Mouse (Mus musculus) naive thymus-derived CD4-positive, alpha-beta T cell, adult 2 months (primary cell): ENCODE measurements around the gene Sept8.
A peak's percentile ranks its signal among the peaks of the same experiment; 100 is the strongest.

Experiments
- DNase-seq: peaks from one replicate; pipeline ENCODE4 v3.0.0-alpha.2; 2011; ENCODE audit warnings: low read depth

Sept8 gene

DNA sequence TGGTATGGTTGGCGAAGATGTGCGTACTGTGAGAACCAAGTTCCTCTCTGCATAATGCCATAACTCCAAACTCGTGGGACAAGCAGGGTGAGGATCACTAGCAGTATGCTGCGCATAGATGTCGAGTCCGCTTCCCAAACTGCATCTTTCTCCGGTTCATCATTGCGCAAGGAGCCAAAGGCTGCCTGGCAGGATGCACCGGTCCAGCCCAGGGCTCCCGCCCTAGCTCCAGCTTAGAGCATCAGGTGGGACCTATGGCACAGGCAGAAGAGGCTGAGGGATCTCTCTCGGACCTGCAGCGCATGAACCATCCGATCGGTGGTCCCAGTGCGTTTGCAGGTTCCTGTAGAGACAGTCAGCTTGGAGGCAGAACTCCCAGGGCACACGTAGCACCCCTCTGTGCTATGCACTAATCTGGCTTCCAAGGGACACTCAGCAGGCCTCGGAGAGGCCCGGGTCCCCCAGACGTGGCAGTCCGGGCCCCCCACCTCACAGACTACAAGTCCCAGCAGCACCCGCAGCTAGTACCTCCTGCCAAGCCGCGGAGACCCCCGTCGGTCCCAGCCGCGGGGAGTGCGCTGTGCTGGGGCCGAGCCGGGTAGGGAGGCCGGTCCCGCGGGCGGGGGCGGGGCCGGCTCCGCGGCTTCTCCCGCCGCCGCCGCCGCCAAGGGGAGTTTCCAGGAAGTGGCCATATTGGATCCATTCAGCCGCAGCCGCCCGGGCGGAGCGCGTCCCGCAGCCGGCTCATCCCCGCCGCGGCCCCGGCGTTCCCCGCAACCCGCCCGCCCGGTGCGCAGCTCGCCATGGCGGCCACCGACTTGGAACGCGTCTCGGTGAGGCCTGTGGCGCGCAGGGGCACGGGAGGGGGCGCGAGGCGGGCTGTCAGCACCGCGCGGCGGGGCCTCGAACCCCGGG, at the start of gene Sept8:
Gene Sept8, plus strand, starts transcription at position 51 of the 915 bp plus-strand sequence.
- peak; percentile 59 for DNase-seq

GRCm38 (mm10) chr11:53469294-53469967, 49.6 kb upstream of the Sept8 start:
- no peak for DNase-seq

GRCm38 (mm10) chr11:53469968-53470695, 48.9 kb upstream of the Sept8 start, which contains the start of gene Gm9837:
Gene Gm9837, minus strand, starts transcription at chr11:53470479.
- peak; percentile 89 for DNase-seq

DNA sequence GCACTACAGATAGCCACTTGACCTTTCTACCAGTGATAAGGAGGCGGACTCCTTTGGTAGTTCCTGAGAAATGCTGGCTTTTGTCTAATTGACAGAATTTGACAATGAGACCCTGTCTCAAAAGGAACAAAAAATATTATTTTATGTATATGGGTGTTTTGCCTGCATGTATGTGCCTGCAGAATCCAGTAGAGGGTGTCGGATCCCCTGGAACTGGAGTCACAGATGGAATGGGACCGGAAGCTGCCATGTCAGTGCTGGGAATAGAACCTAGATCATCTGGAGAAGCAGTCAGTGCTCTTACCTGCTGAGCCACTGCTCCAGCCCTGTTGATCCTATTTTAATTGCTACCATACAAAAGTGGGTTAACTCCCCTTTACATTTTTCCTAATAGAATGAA, 46.3 kb upstream of the Sept8 start:
- DNase-seq = no peak

- DNase-seq = no peak
These were observed 43.4 kb upstream of the Sept8 start for GRCm38 (mm10) chr11:53475620-53476019.

DNA sequence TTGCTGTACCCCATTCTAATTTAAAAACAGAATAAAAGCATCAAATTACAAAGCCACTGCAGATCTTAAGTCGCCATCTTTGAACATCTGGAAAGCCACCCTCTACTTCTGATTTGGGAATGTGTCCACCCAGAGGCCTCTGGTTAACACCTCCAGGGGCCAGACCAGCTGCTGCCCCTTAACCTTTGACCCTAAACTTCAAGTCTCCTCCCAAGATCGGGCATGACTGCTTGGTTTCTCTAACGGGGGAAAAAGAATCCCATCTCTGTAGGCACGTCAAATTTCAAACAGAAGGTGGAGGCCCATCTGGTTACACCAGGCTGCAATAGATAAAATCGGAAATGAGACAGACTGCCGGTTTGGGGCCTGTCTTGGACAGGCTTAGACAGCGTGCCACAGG, 41.2 kb upstream of the Sept8 start:
- no peak for DNase-seq

DNA sequence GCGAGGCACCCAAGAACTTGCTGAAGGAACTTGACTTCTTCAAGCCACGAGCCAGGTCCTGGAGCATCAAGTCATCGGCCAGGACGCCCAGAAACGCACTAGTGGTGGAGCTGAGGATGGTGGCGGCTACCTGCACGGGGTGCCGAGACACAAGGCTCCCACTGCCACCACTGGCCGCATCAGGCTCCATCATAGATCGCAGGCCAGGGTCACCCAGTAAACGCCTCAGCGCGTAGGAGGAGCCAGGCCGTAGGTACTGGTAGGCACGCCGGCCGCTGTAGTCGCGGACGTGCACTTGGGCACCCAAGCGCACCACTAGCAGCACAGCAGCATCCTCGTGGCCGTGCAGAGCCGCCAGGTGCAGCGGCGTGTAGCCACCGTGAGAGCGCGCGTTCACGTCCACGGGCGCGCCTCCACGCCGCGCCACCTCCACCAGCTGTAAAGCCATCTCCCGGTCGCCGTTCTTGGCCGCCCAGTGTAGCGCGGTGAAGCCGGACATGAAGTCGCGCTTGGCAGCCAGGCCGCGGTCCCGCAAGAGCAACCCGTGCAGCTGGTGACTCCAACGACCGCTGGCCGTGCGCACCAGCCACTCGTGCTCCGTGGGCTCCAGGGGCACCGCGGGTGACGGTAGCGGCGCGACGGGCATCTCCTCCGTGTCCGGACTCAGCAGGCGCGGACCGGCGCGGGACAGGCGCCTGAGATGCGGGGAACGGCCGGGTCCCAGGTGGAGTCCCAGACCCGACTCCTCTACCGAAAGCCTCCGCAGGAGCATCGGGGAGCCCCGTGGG, 40.5 kb upstream of the Sept8 start:
- no peak for DNase-seq

DNA sequence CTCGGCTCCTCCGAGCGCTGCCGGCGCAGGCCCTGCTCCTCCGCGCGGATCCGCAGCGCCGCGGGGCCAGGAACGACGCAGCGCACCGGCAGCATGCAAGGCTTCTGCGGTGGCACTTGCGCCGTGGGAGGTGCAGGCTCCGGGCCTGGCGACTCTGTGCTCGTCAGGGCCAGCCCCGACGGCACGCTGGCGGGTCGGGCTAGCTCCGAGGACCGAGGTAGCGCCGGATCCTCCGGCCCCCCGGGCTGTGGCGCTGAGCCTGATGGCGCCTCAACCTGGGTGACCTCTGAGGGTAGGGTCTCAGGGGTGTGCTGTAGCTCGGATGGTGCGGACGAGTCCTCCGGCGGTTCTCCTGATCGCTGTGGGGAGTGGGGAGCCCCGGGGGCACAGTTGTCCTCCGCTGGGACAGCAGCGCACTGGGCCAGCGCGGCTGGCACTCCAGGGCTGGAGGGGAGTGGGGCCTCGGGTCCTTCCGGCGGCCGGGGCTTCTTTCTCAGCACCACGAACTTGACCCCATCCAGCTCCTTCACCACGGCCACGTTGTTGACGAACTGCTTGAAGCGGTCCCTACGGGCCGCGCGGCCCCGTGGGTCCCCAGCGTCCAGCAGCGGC, 39.8 kb upstream of the Sept8 start:
- no peak for DNase-seq

- DNase-seq = no peak
These were observed 39.2 kb upstream of the Sept8 start, which contains the start of the genes Gm9945 and Sowaha for GRCm38 (mm10) chr11:53479783-53480301. Gene Gm9945, plus strand, starts transcription at chr11:53480166. Gene Sowaha, minus strand, starts transcription at chr11:53480274.

DNA sequence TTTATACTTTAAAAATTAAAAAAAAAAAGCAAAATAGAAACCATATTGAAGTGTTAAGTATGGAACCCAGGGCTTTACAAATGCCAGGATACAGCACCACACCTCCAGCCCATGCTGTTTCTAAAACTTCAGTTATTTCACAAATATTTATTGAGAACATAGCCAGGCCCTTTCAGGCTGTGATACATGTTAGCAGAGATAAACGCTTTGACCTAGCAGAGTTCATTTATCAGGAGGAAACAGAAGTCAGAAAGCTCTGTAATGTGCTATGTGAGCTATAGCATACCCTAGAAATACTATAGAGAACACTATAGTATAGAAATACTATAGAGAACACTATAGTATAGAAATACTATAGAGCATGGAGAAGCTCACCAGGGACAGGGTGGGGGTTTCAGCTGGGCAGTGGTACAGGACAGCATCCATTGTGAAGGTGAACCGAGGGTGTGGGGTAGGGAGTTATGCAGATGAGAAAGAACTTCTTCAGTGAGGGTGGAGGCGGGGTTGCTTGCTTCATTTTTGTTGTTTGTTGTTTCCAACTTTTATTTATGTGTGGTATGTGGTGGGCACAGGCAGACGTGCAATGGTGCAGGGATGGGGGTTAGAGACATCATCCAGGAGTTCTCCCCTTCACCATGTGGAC, 37.8 kb upstream of the Sept8 start:
- no peak for DNase-seq

- no peak for DNase-seq
These were observed 35.7 kb upstream of the Sept8 start for GRCm38 (mm10) chr11:53483159-53483891.

DNA sequence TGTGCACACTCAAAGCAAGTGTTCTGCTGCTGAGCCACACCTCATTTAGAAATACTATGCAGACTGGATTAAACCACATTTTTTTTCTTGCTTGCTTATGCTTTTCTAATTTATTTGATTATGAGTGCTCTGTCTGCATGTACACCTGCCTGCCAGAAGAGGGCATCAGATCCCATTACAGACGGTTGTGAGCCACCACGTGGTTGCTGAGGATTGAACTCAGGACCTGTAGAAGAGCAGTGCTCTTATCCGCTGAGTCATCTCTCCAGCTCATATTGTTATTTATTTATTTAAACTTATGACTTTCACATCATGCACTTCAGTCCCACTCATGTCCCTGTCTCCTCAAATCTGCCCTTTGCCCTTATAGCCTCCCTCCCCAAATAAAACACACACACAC, 33.3 kb upstream of the Sept8 start:
- DNase-seq = no peak

DNA sequence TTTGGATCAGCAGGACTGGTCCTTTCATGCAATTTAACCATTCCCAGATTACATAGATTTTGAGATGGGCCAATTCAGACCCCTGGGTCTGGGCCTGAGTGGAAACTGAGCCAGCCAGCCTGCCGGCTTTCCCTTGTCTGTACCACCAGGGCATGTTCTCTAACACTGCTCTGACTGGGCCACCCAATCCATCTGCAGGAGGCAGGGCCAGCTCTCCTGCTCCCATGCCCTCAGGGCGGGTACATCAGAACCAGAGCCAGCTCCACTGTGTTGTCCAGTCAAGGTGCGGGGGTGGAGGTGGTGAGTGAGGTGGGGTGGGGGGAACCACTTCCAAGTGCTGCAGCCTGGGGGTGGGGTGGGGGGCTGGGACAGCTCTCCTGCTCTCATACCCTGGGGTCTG, 32.7 kb upstream of the Sept8 start:
- DNase-seq = no peak

- no peak for DNase-seq
These were observed 32.0 kb upstream of the Sept8 start for GRCm38 (mm10) chr11:53486822-53487594.

DNA sequence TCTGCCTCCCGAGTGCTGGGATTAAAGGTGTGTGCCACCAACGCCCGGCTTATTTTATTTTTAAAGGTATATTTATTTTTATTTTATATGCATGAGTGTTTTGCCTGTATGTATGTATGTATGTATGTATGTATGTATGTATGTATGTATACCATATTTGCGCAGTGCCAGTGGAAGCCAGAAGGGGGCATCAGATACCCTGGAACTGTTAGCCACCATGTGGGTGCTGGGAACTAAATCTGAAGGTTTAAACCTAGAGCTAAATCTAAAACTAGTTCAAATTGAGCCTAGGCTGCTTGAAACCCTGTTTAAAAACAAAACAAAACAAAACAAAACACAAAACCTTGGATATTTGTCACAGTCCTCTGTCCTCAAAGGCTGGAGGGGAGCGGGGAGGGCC, 30.1 kb upstream of the Sept8 start:
- DNase-seq = no peak

- DNase-seq = no peak
These were observed 29.6 kb upstream of the Sept8 start for GRCm38 (mm10) chr11:53489421-53489820.

DNA sequence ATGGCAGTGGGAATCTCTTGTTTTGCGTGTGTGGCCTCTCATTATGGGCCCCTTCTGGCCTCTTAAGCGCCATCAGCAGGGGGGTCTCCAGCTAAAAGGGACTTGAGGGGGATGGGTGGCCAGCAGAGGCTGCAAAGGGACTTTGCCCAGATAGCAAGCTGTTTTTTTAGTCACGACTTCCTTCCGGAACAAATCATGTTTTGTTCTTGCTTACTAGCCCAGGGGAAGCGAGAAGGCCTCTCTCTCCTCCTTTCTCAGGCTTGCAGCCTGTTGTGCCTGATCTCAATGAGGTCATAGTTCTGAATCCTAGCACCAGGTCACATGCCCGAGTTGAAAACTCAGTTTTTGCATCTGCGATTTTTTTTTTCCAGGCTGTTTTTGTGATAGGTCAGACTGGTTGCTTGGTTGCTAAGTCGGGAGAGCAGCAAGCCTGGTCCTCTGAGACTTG, 27.1 kb upstream of the Sept8 start:
- DNase-seq = no peak

GRCm38 (mm10) chr11:53493243-53493955, 25.7 kb upstream of the Sept8 start:
- DNase-seq = no peak
